Mouse (Mus musculus) megakaryocyte, embryonic 14.5 days (primary cell): Measurements from ENCODE around the gene Xylt1.

ENCODE experiments used
- FLI1 ChIP-seq: IDR thresholded peaks from 2 replicates; pipeline ENCODE4 v1.6.1; 2012; ENCODE audit warnings: low read length, inconsistent platforms, mixed read lengths
- GATA1 ChIP-seq: IDR thresholded peaks from 3 replicates; pipeline ENCODE4 v1.6.1; 2012; ENCODE audit warnings: mixed read lengths, low read length, inconsistent platforms, borderline replicate concordance

DNA sequence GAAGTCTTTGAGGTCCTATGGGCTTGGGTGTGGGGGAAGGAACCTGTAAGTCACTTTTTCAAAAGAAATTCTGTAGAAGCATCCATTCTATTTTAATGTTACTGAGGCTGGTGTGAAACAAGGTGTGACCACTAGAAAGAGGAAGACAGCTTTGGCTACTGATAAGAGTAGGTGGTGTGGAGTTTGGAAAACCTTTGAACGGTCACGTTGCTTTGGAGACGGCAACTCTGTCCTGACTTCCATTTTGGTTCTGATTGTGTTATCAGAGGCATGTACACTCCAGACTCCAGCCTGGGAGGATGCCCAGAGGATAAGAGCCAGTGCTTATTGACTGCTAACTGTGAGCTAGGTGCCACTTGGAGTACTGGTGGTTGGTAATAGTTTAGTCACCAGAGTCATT lies 25.6 kb downstream of the Xylt1 start:
- TF ChIP-seq GATA1, result no peak
- no peak for TF ChIP-seq FLI1
